Mouse (Mus musculus) cerebellum, postnatal 14 days (tissue): ENCODE results near the gene Wdr25.
"Not testable (repeated sequence)": the region's sequence is repeated elsewhere in the genome, so short reads cannot be mapped to it uniquely, and the experiment has no call there.

Experiments used
- DNase-seq, 2 experiments: peaks; one replicate each; pipeline ENCODE4 v3.0.0; 2021; ENCODE audit warnings: mixed read lengths in 2 of 2

Gene Wdr25

DNA sequence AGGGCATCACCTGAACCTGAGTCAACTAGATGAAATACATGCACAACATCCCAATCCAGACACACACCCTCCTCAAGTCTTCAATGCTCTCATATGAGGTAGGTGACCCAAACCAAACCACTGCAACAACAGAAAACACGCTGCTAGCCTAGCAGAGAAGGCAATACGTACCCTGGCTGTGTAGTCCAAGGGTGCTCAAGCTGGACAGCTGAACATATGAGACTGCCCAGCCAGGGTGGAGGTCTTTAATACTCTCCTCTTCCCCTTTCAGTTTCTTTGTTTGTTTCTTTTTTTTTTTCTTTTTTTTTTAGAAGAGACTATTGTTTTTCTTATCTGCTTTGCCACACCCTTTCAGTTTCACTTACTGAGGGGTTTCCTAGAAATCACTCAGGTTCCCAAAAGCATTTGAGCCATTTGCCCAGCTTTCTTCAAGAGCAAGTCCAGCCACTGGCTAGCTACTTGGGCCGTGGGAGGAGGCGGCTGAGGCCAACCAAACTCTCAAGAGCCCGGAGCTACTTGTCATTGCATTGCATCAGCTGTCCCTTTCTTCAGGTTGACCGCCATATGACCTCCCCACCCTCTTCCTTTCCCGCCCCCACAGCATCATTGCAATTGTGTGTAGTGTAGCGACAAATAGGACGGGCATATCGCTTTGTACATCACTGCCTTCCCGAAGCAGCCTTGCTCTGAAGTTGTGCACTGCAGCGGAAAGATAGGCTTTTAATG lies at the start of gene Wdr25:
Wdr25 (plus strand) TSS at position 643 of the 726 bp plus-strand sequence.
- no peak for DNase-seq

GRCm38 (mm10) chr12:108848033-108848432 lies 45.4 kb upstream of the Wdr25 start:
- not testable (repeated sequence) for DNase-seq

GRCm38 (mm10) chr12:108849488-108850022 lies 43.9 kb upstream of the Wdr25 start:
- no peak for DNase-seq

DNA sequence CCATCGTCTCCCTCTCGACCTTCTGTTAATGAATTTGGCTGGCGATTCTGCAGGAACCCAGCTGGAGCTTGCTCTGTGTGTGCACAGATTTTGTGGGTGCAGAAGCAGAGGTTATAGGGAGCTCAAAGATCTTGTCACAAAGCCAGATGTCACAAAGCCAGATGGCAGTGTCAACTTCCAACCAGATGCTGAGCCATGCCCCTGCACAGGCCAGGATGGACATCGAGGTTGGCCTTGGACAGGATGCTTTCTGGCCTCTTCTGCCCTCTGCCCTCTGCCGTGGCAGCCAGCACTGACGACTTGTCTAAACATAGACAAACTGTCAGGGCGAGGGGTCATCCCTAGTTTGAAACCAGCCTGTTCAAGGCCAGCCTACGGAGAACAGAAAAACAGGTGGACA lies 43.3 kb upstream of the Wdr25 start:
- DNase-seq, result no peak

DNA sequence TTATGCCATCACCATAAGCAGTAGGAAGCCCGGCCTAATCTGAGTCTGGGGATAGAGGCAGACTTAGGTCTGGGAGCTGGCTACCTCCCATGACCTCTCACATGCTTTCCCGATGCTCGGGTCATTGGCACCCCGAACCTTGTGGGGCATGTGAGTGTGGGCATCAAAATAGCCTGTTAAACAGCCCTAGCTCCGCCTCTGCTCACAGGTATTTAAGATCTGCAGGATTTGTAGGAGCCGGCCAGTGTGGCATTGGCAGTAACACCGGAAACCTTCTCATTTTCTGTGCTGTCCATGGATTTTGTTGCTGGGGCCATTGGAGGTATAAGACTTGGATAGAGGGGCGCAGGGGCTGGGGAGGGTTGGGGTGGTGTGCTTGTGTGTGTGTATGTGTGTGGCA lies 42.5 kb upstream of the Wdr25 start:
- no peak for DNase-seq

DNA sequence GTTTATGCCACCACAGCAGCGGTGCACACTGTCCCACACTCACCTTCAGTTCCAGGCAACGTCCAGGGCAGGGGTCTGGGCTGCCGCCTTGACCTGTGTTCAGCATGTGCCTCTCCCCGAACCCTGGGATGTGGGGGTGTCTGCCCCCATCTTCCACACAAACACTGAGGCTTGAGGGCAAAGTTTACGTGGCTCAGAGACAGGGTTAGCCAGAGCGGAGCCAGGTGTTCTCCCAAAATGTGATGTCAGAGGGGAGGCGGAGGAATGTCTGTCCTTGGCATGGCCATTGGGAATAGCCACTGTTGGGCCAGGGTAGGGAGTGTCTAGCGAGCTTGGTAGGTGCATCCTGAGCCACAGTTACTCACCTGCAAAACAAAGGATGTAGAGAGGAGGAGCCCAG lies 40.6 kb upstream of the Wdr25 start:
- no peak for DNase-seq

- no peak for DNase-seq
These were observed 38.4 kb upstream of the Wdr25 start for GRCm38 (mm10) chr12:108855081-108855480.

GRCm38 (mm10) chr12:108856186-108856585 lies 37.2 kb upstream of the Wdr25 start:
- no peak for DNase-seq

GRCm38 (mm10) chr12:108857109-108857508 lies 36.3 kb upstream of the Wdr25 start:
- no peak for DNase-seq

GRCm38 (mm10) chr12:108857589-108858184 lies 35.7 kb upstream of the Wdr25 start:
- DNase-seq, result no peak

- DNase-seq, result no peak
These were observed 34.9 kb upstream of the Wdr25 start for GRCm38 (mm10) chr12:108858486-108858885.

GRCm38 (mm10) chr12:108865007-108865494 lies 28.4 kb upstream of the Wdr25 start:
- no peak for DNase-seq

- peak; percentile 25 to 59 for DNase-seq
These were observed 23.9 kb upstream of the Wdr25 start for GRCm38 (mm10) chr12:108869575-108869974.

DNA sequence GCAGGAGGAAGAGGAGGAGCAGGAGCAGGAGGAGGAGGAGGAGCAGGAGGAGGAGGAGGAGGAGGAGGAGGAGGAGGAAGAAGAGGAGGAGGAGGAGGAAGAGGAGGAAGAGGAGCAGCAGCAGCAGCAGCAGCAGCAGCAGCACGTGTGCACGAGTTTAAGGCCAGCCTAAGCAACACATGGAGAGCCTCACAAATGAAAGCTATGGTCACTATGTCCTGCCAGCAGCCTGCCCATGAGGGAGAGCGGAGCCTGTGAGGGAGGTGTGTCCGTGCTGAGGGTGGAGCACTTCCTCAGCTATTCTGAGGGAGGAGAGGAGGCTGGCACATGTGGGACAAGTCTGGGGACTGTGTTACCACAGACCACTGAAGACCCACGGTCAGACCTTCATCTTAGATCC lies 20.3 kb upstream of the Wdr25 start:
- no peak for DNase-seq

- no peak for DNase-seq
These were observed 14.3 kb upstream of the Wdr25 start for GRCm38 (mm10) chr12:108879138-108879537.

- no peak for DNase-seq
These were observed 12.8 kb upstream of the Wdr25 start for GRCm38 (mm10) chr12:108880606-108881005.

DNA sequence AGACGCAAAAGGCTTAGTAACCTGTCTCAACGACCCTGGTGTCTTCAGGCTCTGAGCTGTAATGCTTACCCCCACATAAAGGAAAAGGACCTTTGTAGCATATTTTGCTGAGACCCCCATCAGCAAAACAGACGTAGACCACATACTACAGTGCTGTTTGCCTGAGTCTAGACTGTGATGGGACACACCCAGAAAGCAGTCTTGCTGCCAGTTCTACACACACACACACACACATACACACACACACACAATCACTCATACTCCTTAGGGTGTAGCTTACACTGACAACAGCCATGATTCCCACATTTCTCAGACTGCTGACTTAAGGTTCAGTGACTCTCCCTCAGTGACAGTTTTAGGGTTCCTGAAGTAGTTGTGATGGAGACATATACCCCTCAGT lies 12.2 kb upstream of the Wdr25 start:
- DNase-seq, result no peak

DNA sequence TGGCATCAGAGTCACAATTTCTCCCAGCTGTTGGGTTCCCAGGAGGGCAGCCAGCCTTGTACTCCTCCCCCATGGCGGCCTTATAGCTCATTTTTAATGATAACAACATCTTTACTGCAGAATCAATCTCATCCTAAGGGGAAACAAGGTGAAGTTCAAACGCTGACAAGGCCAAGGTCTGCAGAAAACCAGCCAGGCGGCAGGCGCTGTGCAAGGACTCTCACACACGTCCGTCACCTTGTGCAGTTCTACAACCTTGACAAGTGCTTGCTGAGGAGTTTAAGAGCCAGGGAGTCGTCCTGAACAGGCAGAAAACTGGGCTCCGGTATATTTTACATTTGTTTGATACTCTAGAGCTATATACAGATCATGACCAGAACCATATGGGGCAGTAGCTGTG lies 10.7 kb upstream of the Wdr25 start:
- no peak for DNase-seq

DNA sequence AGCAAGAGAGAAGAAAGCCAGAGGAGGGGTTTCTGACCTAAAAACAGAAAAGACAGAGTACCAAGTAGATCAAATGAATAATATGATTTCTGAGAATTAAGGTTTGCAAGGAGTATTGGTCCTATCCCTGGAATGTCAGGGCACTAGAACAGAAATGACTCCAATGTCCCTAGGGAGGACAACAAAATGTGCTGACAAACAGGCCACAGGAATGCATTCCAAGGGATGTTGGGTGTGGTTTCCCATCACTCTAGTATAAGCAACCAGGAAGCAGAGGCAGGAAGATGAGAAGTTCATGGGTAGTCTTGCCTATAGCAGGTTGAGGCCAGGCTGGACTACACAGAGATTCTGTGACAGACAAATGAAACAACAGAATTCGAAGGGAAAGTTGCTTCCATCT lies 7.5 kb upstream of the Wdr25 start:
- DNase-seq, result no peak

- DNase-seq, result no peak
These were observed 6.4 kb upstream of the Wdr25 start for GRCm38 (mm10) chr12:108887077-108887476.

DNA sequence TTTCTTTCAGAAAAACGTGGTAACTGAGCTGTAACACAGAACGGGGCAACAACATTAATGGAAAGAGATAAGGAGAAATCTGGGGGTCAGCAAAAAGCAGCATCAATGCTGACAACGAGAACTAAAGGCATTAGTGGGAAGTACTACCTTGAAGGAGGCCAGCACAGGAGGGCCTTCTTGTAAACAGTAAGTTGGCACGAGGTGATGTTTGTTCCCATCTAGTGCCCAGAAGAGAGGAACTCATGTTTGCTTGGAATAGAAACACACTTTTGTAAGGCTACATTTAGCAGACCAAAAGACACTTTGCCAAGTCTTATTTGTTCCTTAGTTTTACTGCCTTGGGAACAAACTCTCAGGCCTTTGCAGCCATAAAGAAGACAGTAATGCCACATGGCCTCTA lies 4.8 kb upstream of the Wdr25 start:
- no peak for DNase-seq

- peak; percentile 96 to 97 for DNase-seq
These were observed 442 bp downstream of the Wdr25 start, which contains the start of gene Wars for GRCm38 (mm10) chr12:108893715-108894431. Gene Wars, minus strand, starts transcription at chr12:108894174.

- DNase-seq, result no peak
These were observed 993 bp downstream of the Wdr25 start for GRCm38 (mm10) chr12:108894432-108894816.

GRCm38 (mm10) chr12:108896006-108896405 lies 2.6 kb downstream of the Wdr25 start:
- DNase-seq, result peak; percentile 44 to 54
